Mouse (Mus musculus) kidney, adult 2 months (tissue): ENCODE data around the gene Rbbp9.

ENCODE experiments used
- CTCF ChIP-seq: fragments of 200-500 bp; conservative IDR thresholded peaks from 2 replicates; pipeline ENCODE4 v1.5.1; 2011; ENCODE audit warnings: low read depth, mild to moderate bottlenecking, control low read depth, low read length, moderate library complexity, mixed read lengths; ENCODE audit not compliant: insufficient read depth, insufficient read length
- POLR2A ChIP-seq: fragments of 200-500 bp; IDR thresholded peaks from one replicate; pipeline ENCODE4 v1.6.1; 2011; ENCODE audit warnings: low read depth, low read length, control low read depth

DNA sequence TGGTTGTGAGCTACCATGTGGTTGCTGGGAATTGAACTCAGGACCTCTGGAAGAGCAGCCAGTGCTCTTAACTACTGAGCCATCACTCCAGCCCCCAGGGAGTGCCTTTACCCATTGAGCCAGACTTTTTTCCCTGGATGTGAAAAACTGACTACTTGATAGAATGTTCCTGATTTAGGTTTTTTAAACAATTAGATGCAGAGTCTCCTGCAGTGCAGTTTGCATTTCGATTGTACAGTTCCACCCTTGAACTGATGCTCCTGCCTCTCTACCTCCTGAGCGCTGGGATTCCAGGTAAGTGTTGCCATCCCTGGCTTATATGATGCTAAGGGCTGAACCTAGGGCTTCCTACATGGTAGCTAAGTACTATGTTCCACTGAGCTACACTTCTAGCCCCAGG is 47.3 kb upstream of the Rbbp9 start:
- TF ChIP-seq CTCF, result no peak
- no peak for TF ChIP-seq POLR2A
